Mouse (Mus musculus) kidney, postnatal 0 days (tissue): ENCODE data around the gene B3gnt2. TPM values are rescaled to one million over a fixed set of nuclear protein-coding genes. Genes with fewer than 3 reads are reported as not detected.

Experiments
- ATAC-seq: fragments of 200-750 bp; cut with Nextera tagmentation; replicated peaks from 2 replicates; pipeline ENCODE4 v1.8.0; 2017; ENCODE audit warnings: low read depth, moderate number of reproducible peaks, moderate TSS enrichment, moderate library complexity; ENCODE audit not compliant: low FRiP score
- DNase-seq: peaks from one replicate; pipeline ENCODE4 v3.0.0-alpha.2; 2016; ENCODE audit warnings: low spot score
- H3K27ac ChIP-seq: fragments of 300-500 bp; sonication (generic); 2 replicates; pipeline ENCODE4 v1.5.1; 2014; ENCODE audit warnings: mild to moderate bottlenecking
- H3K27me3 ChIP-seq: fragments of 300-500 bp; sonication (generic); 2 replicates; pipeline ENCODE4 v1.6.1; 2014; ENCODE audit warnings: low read length, mixed read lengths; ENCODE audit not compliant: insufficient read depth
- H3K36me3 ChIP-seq: fragments of 300-500 bp; sonication (generic); 2 replicates; pipeline ENCODE4 v1.6.1; 2014; ENCODE audit warnings: low read length, mixed read lengths; ENCODE audit not compliant: insufficient read depth
- H3K4me1 ChIP-seq: fragments of 300-500 bp; sonication (generic); replicated peaks from 2 replicates; pipeline ENCODE4 v1.6.1; 2014; ENCODE audit warnings: antibody characterized with exemption, low read length, mixed read lengths; ENCODE audit not compliant: insufficient read depth
- H3K4me2 ChIP-seq: fragments of 300-500 bp; sonication (generic); 2 replicates; pipeline ENCODE4 v1.6.1; 2014; ENCODE audit warnings: mild to moderate bottlenecking, low read length, moderate library complexity, mixed read lengths
- H3K4me3 ChIP-seq: fragments of 300-500 bp; sonication (generic); replicated peaks from 2 replicates; pipeline ENCODE4 v1.5.1; 2014; ENCODE audit warnings: low read depth, low read length
- H3K9ac ChIP-seq: fragments of 300-500 bp; sonication (generic); 2 replicates; pipeline ENCODE4 v1.6.1; 2014; ENCODE audit warnings: low read depth, low read length
- H3K9me3 ChIP-seq: fragments of 300-500 bp; sonication (generic); replicated peaks from 2 replicates; pipeline ENCODE4 v1.6.1; 2016; ENCODE audit warnings: low read length, inconsistent platforms, mixed read lengths
- CTCF ChIP-seq: IDR thresholded peaks from 2 replicates; pipeline ENCODE4 v1.5.1; 2016; ENCODE audit warnings: antibody characterized with exemption, low read depth, mild to moderate bottlenecking, moderate library complexity
- WGBS: fragments of 180-500 bp; shearing (Covaris S2); extraction: QIAGEN DNeasy Blood & Tissue Kit; methylation state at CpG from one replicate; pipeline ENCODE4 v1.1.7; 2014; 5-methylcytosine and 5-hydroxymethylcytosine counted together
- polyA plus RNA-seq: library from polyadenylated mRNA; unstranded; fragments of >200 nt; fragmentation: Nextera tagmentation; extraction: Ambion mirVana; gene quantifications from 2 replicates; pipeline ENCODE4 v1.2.1, GENCODE M21; 2015

The B3gnt2 gene
- polyA plus RNA-seq, 1 experiment from 2014 or later: 20.7 TPM

DNA sequence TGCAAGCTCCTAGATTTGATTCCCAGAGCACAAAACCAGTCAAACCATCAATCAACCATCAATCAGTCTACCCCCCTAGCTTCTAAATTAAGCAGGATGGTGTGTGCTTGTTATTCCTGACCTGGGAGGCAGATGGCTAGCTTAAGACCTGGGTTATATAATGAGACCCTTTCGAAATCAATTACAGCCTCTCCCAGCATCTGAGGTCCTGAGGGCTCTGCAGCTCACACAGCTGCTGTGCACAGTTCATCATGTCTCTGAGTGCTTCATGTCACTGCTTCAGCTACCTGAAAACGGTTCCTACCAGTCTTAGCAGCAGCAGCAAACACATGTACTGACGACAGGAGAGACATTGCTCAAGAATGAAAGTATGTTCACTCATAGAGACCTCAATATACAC lies 32.3 kb upstream of the B3gnt2 start:
- no peak overlapping the region for H3K4me2 ChIP-seq
- no peak overlapping the region for H3K27ac ChIP-seq
- no peaks in the 10 kb centered on the region for H3K27me3 ChIP-seq
- H3K9me3 ChIP-seq: no peaks in the 10 kb centered on the region
- no peak for DNase-seq
- no peak overlapping the region for H3K4me3 ChIP-seq
- WGBS: 61% methylated on average over 3 of the region's 3 CpGs
- ATAC-seq: no peak
- no peaks in the 10 kb centered on the region for H3K4me1 ChIP-seq
- H3K36me3 ChIP-seq: no peaks in the 10 kb centered on the region
- no peak overlapping the region for H3K9ac ChIP-seq
- TF ChIP-seq CTCF: no peak

DNA sequence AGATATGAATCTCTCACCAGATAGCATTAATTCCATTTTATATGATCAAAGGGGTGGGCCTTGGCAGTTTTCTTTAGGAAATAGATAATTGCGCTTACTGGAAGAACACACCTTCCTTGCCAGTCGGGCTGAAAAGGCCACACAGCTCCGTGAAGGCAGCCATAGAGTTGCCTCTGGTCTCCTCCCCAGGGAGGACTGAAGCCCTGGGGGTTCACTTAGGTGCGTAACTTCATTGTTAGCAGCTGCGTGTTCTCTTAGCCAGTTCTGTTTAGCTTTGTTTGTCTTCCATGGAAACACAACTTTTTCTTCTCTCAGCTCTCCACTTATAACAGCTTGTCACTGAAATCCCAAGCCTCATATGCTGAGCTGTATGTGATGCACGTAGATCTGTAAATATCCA lies 31.7 kb upstream of the B3gnt2 start:
- no peaks in the 10 kb centered on the region for H3K9me3 ChIP-seq
- no peaks in the 10 kb centered on the region for H3K4me1 ChIP-seq
- WGBS: 73% methylated on average over 6 of the region's 6 CpGs
- H3K36me3 ChIP-seq: no peaks in the 10 kb centered on the region
- no peak overlapping the region for H3K4me2 ChIP-seq
- ATAC-seq (no peak), DNase-seq (no peak)
- no peak overlapping the region for H3K9ac ChIP-seq
- TF ChIP-seq CTCF: no peak
- H3K27me3 ChIP-seq: no peaks in the 10 kb centered on the region
- no peak overlapping the region for H3K4me3 ChIP-seq
- H3K27ac ChIP-seq: no peak overlapping the region

DNA sequence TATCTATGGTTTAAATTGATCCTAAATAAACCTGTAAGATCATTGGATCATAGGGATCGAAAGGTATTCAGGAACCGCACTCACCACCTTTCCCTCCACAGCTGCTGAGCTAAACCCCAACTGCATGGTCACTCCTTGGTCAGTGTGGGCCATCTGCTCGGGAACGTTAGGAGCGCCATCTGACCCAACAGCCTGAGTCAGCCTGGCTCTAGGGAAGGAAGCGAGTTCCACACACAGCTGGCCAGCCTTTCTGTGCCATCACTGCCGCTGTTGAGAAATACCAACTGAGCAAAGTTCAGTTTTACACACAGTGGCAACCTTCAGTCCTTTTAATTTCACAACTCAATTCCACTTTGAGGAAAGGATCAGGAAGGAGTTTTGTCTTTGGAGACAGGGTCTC lies 31.1 kb upstream of the B3gnt2 start:
- Histone ChIP-seq H3K4me1 (no peaks in the 10 kb centered on the region), H3K4me3 (no peak overlapping the region), H3K4me2 (no peak overlapping the region), H3K36me3 (no peaks in the 10 kb centered on the region), H3K27ac (no peak overlapping the region), H3K27me3 (no peaks in the 10 kb centered on the region), H3K9me3 (no peaks in the 10 kb centered on the region), H3K9ac (no peak overlapping the region)
- DNase-seq (no peak), ATAC-seq (no peak)
- no peak for TF ChIP-seq CTCF
- 91% methylated on average over 7 of the region's 7 CpGs for WGBS

DNA sequence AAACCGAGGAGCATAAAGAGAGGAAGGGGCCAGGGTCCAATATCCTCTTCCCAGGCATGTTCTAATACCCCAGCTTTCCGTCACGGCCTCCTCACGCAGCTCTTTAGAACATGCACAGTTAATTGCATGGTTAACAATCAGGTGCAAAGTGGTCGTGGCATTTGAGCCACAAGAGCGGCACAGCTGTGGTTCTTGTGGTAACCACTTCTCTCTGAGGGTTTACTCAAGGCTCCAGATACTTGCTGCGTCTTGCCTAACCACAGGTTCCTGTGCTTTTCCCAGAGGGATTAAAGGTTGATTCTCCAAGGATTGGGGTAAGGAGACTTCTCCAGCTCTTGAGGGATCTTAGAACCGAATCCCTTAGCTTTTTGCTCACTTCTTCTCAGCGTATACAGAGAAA lies 30.5 kb upstream of the B3gnt2 start:
- no peak overlapping the region for H3K9ac ChIP-seq
- H3K4me1 ChIP-seq: no peaks in the 10 kb centered on the region
- DNase-seq (no peak), ATAC-seq (no peak)
- no peaks in the 10 kb centered on the region for H3K27me3 ChIP-seq
- no peaks in the 10 kb centered on the region for H3K36me3 ChIP-seq
- no peak for TF ChIP-seq CTCF
- no peak overlapping the region for H3K27ac ChIP-seq
- H3K4me2 ChIP-seq: no peak overlapping the region
- WGBS: 70% methylated on average over 9 of the region's 9 CpGs
- H3K4me3 ChIP-seq: no peak overlapping the region
- H3K9me3 ChIP-seq: no peaks in the 10 kb centered on the region

DNA sequence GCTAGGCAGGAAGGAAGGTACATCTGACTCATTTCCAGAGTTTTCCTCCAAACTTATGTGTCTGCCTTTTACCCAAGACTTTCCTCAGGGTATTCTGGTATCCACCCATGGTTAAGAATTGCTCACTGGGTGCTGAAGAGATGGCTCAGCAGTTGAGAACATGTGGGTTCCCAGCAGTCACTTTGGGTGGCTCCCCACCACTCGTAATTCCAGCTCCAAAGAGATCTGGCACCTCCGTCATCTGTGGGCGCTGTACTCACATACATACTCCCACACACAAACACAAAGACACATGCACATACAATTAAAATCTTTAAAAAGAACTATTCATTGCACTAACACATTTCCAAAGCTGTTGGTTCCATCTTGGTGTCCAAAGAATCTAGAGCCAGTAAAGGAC lies 28.5 kb upstream of the B3gnt2 start:
- no peak overlapping the region for H3K27ac ChIP-seq

DNA sequence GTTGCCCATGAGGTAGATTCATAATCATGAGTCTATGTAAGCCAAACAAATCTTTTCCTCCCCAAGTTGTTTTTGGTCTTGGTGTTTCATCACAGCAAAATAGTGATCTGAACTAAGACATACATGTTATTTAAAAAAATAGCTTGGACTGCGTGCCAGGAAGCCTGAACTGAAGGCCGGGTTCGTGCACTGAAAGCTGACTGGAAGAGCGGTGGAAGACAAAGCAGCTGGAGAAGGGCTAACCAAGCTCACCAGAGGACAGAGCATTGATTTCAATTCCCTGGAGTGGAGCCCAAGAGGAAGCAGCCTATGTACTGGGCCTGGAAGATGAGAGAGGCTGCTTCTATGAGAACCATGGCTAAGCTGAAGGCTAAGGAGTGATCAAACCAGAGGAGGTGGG lies 26.2 kb upstream of the B3gnt2 start:
- no peak for TF ChIP-seq CTCF
- 79% methylated on average over 4 of the region's 4 CpGs for WGBS

More for the DNA sequence above, 28.5 kb upstream of the B3gnt2 start:
- Histone ChIP-seq H3K9me3 (no peaks in the 10 kb centered on the region), H3K27me3 (no peaks in the 10 kb centered on the region), H3K4me2 (no peak overlapping the region), H3K4me1 (no peaks in the 10 kb centered on the region), H3K9ac (no peak overlapping the region), H3K36me3 (no peaks in the 10 kb centered on the region), H3K4me3 (no peak overlapping the region)
- no peak for DNase-seq
- 94% methylated on average over 3 of the region's 3 CpGs for WGBS
- no peak for TF ChIP-seq CTCF
- no peak for ATAC-seq

DNA sequence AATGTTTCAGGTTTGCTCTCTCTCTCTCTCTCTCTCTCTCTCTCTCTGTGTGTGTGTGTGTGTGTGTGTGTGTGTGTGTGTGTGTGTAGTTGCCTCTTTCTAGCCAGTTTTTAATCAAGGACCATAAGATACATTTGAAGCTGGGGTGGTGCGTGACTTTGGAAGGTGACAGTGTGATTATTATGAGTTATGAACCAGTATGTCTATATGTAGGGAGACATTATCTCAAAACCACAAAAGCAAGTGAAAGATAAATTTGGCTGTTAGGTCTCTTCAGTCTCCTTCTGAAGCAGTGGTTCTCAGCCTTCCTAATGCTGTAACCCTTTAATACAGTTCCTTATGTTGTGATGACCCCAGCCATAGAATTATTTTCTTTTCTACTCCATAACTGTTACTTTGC lies 24.6 kb upstream of the B3gnt2 start:
- Histone ChIP-seq H3K4me1 (no peaks in the 10 kb centered on the region), H3K27ac (no peak overlapping the region), H3K9me3 (no peaks in the 10 kb centered on the region), H3K9ac (no peak overlapping the region), H3K4me3 (no peak overlapping the region), H3K27me3 (no peaks in the 10 kb centered on the region), H3K4me2 (no peak overlapping the region), H3K36me3 (no peaks in the 10 kb centered on the region)
- 100% methylated on average over 1 of the region's 1 CpGs for WGBS
- no peak for DNase-seq
- ATAC-seq: no peak
- no peak for TF ChIP-seq CTCF

More for the DNA sequence above, 26.2 kb upstream of the B3gnt2 start:
- H3K4me3 ChIP-seq: no peak overlapping the region
- no peak overlapping the region for H3K4me2 ChIP-seq
- peak; percentile 54 for DNase-seq
- no peak overlapping the region for H3K27ac ChIP-seq
- H3K4me1 ChIP-seq: no peaks in the 10 kb centered on the region
- ATAC-seq: no peak
- no peaks in the 10 kb centered on the region for H3K9me3 ChIP-seq
- no peaks in the 10 kb centered on the region for H3K36me3 ChIP-seq
- H3K27me3 ChIP-seq: no peaks in the 10 kb centered on the region
- no peak overlapping the region for H3K9ac ChIP-seq
